Mouse (Mus musculus) hindbrain, embryonic 14.5 days (tissue): ENCODE results near the gene Ccdc159. TPM values are rescaled to one million over a fixed set of nuclear protein-coding genes. Genes with fewer than 3 reads are reported as not detected.

ENCODE experiments used
- polyA plus RNA-seq: library from polyadenylated mRNA; unstranded; fragments of >200 nt; fragmentation: Nextera tagmentation; extraction: Ambion mirVana; gene quantifications from 2 replicates; pipeline ENCODE4 v1.2.1, GENCODE M21; 2014

Gene Ccdc159
- polyA plus RNA-seq, 1 experiment from 2014 or later, result 8.3 TPM

Other genes with a start within 250 kb of the Ccdc159 start
- 7.3 and 7.9 TPM in 2 replicates for gene Ldlr, start 204.0 kb upstream of the Ccdc159 start, polyA plus RNA-seq
- 17.7 and 18.7 TPM in 2 replicates for gene Spc24, start 167.2 kb upstream of the Ccdc159 start, polyA plus RNA-seq
- gene Kank2, start 128.7 kb upstream of the Ccdc159 start, polyA plus RNA-seq, result 3.0 and 3.3 TPM in 2 replicates
- gene Angptl8, start 92.0 kb upstream of the Ccdc159 start, polyA plus RNA-seq, result 0.33 and 0.62 TPM in 2 replicates
- 16.3 and 18.0 TPM in 2 replicates for gene Dock6, start 74.8 kb upstream of the Ccdc159 start, polyA plus RNA-seq
- 15.2 and 17.3 TPM in 2 replicates for gene Rab3d, start 9.3 kb upstream of the Ccdc159 start, polyA plus RNA-seq
- gene Tmem205, start 85 bp downstream of the Ccdc159 start, polyA plus RNA-seq, result 45.2 and 58.9 TPM in 2 replicates
- gene Plppr2, start 9.6 kb downstream of the Ccdc159 start, polyA plus RNA-seq, result 90.6 and 102 TPM in 2 replicates
- 18.2 and 19.9 TPM in 2 replicates for gene Swsap1, start 28.3 kb downstream of the Ccdc159 start, polyA plus RNA-seq
- gene Epor, start 36.0 kb downstream of the Ccdc159 start, polyA plus RNA-seq, result 1.4 and 2.4 TPM in 2 replicates
- gene Rgl3, start 62.0 kb downstream of the Ccdc159 start, polyA plus RNA-seq, result 1.3 and 1.9 TPM in 2 replicates
- 4.1 and 6.2 TPM in 2 replicates for gene Ccdc151, start 75.2 kb downstream of the Ccdc159 start, polyA plus RNA-seq
- 70.1 and 73.6 TPM in 2 replicates for gene Prkcsh, start 75.3 kb downstream of the Ccdc159 start, polyA plus RNA-seq
- 129 and 130 TPM in 2 replicates for gene Elavl3, start 124.6 kb downstream of the Ccdc159 start, polyA plus RNA-seq
- not detected in 2 replicates for gene Gm49318, start 143.8 kb downstream of the Ccdc159 start, polyA plus RNA-seq
- 12.4 and 13.3 TPM in 2 replicates for gene Zfp653, start 143.9 kb downstream of the Ccdc159 start, polyA plus RNA-seq
- gene Ecsit, start 158.0 kb downstream of the Ccdc159 start, polyA plus RNA-seq, result 49.3 and 54.4 TPM in 2 replicates
- 1.0 and 1.1 TPM in 2 replicates for gene Cnn1, start 171.7 kb downstream of the Ccdc159 start, polyA plus RNA-seq
- 192 and 193 TPM in 2 replicates for gene Elof1, start 189.7 kb downstream of the Ccdc159 start, polyA plus RNA-seq
- gene Acp5, start 208.2 kb downstream of the Ccdc159 start, polyA plus RNA-seq, result 0.47 and 0.60 TPM in 2 replicates
- gene Pigyl, start 229.4 kb downstream of the Ccdc159 start, polyA plus RNA-seq, result 78.5 and 101 TPM in 2 replicates